Mouse (Mus musculus): Measurements from ENCODE around the gene Gm3285. TPM values are rescaled to one million over a fixed set of nuclear protein-coding genes. Genes with fewer than 3 reads are reported as not detected.

Gene Gm3285
- polyA plus RNA-seq, 1 experiment from 2014 or later: not detected

DNA sequence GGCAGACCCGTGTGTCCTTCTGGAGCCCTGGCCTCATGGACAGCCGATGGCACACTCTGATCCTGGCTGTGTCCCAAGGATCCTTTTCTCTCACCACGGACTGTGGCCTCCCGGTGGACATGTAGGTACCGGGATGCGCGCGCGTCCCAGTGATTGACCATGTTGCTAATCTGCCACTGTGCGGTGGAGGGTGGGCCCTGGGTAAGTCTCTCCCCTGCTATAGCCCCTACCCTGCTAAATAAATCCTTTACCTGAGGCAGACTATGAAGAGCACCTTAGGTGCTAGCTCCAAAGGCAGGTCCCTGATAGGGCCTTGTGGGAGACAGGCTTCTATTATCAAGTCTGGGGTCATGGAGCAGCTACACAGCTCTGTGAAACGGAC is 3.0 kb downstream of the Gm3285 start:
- no peaks in the 10 kb centered on the region for H3K36me3 ChIP-seq (ENCODE audit: control insufficient read depth, insufficient read depth)
- TF ChIP-seq CTCF (IDR thresholded peaks at IDR 0.05; ENCODE audit: low read depth): no peak
- no peaks in the 10 kb centered on the region for H3K27me3 ChIP-seq (replicated peaks; ENCODE audit: control insufficient read depth, insufficient read depth, low read length)
- WGBS: 36% methylated on average over 11 of the region's 11 CpGs
- H3K4me2 ChIP-seq (replicated peaks; ENCODE audit: low read depth): peak overlapping the region; percentile 57
- no peak overlapping the region for H3K9ac ChIP-seq (ENCODE audit: low read depth, low read length)
- no peak for ATAC-seq
- no peaks in the 10 kb centered on the region for H3K9me3 ChIP-seq (ENCODE audit: control insufficient read depth)
- H3K27ac ChIP-seq (ENCODE audit: low read depth, low read length): no peak overlapping the region
- peak overlapping the region; percentile 22 for H3K4me3 ChIP-seq (ENCODE audit: low read depth, low read length)
- no peaks in the 10 kb centered on the region for H3K4me1 ChIP-seq (replicated peaks; ENCODE audit: control insufficient read depth, insufficient read depth, low read length)

DNA sequence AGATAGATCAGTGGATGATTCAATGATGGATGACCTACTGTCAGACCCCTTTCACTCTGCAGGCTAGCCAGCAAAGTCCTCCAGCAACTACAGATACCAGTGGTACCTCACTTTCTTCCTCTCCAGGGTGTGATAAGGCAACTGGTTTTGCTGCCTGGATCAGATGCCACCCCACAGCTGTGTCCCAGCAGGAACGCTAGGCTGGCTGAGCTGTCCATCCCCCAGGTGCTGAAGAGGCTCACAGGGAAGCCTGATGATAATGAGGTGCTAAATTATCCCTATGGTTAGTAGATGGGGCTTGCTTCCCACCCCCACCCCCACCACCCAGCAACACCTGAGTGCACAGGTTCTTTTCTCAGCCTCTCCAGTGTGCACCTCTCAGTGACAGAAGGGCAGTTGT is 5.8 kb downstream of the Gm3285 start:
- Histone ChIP-seq H3K27me3 (replicated peaks; ENCODE audit: control insufficient read depth, insufficient read depth, low read length) (no peaks in the 10 kb centered on the region), H3K4me1 (replicated peaks; ENCODE audit: control insufficient read depth, insufficient read depth, low read length) (no peaks in the 10 kb centered on the region), H3K4me3 (ENCODE audit: low read depth, low read length) (no peak overlapping the region), H3K9me3 (ENCODE audit: control insufficient read depth) (no peaks in the 10 kb centered on the region), H3K9ac (ENCODE audit: low read depth, low read length) (no peak overlapping the region), H3K36me3 (ENCODE audit: control insufficient read depth, insufficient read depth) (no peaks in the 10 kb centered on the region), H3K4me2 (replicated peaks; ENCODE audit: low read depth) (no peak overlapping the region), H3K27ac (ENCODE audit: low read depth, low read length) (no peak overlapping the region)
- ATAC-seq: no peak
- WGBS: 20% methylated on average over 1 of the region's 1 CpGs
- no peak for TF ChIP-seq CTCF (IDR thresholded peaks at IDR 0.05; ENCODE audit: low read depth)

DNA sequence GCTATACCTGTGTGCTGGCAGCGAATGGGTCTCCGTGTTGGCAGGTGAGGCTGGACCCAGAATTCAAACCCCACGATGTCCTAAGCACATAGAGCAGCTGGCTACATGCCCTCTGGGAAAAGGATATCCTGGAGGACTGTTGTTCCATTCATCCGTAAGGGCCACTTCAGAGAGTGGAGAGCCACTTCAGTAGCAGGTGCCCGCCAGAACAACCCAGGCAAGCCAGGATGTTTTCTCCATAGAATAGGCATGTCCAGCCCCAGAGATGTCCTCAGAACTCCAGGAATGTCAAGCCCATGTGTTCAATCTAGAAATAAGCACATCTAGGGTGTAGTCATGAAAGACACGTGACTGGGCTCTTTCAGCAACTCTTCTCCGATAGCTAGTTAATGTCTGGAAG is 7.9 kb downstream of the Gm3285 start:
- H3K36me3 ChIP-seq (ENCODE audit: control insufficient read depth, insufficient read depth): no peaks in the 10 kb centered on the region
- no peaks in the 10 kb centered on the region for H3K27me3 ChIP-seq (replicated peaks; ENCODE audit: control insufficient read depth, insufficient read depth, low read length)
- no peak overlapping the region for H3K4me2 ChIP-seq (replicated peaks; ENCODE audit: low read depth)
- ATAC-seq: no peak
- no peak overlapping the region for H3K4me3 ChIP-seq (ENCODE audit: low read depth, low read length)
- no peaks in the 10 kb centered on the region for H3K4me1 ChIP-seq (replicated peaks; ENCODE audit: control insufficient read depth, insufficient read depth, low read length)
- WGBS: 86% methylated on average over 7 of the region's 7 CpGs
- no peak overlapping the region for H3K9ac ChIP-seq (ENCODE audit: low read depth, low read length)
- H3K9me3 ChIP-seq (ENCODE audit: control insufficient read depth): no peaks in the 10 kb centered on the region
- no peak for TF ChIP-seq CTCF (IDR thresholded peaks at IDR 0.05; ENCODE audit: low read depth)
- no peak overlapping the region for H3K27ac ChIP-seq (ENCODE audit: low read depth, low read length)

DNA sequence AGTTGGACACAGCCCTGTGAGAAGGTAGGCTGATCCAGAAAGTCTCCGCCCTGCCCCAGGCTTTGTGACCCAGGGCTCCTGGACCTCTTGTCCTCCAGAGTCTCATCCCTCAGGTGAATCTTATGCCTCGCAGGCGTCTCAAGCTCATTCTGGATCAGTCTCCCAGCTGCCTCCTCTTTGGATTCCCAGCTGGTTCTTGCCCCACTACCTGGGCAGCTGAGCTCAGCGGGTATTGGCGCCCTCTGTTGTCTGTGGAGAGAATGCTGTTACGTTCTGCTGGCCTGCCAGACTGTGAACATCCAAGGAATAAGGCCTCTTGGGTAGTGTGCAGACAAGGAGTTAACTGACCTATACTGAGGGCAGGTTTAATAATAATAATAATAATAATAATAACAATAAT is 17.2 kb downstream of the Gm3285 start:
- no peaks in the 10 kb centered on the region for H3K9me3 ChIP-seq (ENCODE audit: control insufficient read depth)
- H3K4me1 ChIP-seq (replicated peaks; ENCODE audit: control insufficient read depth, insufficient read depth, low read length): no peaks in the 10 kb centered on the region
- ATAC-seq: no peak
- peak; percentile 67 for TF ChIP-seq CTCF (IDR thresholded peaks at IDR 0.05; ENCODE audit: low read depth)
- WGBS: 65% methylated on average over 6 of the region's 6 CpGs
- H3K27ac ChIP-seq (ENCODE audit: low read depth, low read length): no peak overlapping the region
- H3K4me2 ChIP-seq (replicated peaks; ENCODE audit: low read depth): no peak overlapping the region
- no peaks in the 10 kb centered on the region for H3K27me3 ChIP-seq (replicated peaks; ENCODE audit: control insufficient read depth, insufficient read depth, low read length)
- H3K36me3 ChIP-seq (ENCODE audit: control insufficient read depth, insufficient read depth): no peaks in the 10 kb centered on the region
- H3K4me3 ChIP-seq (ENCODE audit: low read depth, low read length): no peak overlapping the region
- no peak overlapping the region for H3K9ac ChIP-seq (ENCODE audit: low read depth, low read length)

DNA sequence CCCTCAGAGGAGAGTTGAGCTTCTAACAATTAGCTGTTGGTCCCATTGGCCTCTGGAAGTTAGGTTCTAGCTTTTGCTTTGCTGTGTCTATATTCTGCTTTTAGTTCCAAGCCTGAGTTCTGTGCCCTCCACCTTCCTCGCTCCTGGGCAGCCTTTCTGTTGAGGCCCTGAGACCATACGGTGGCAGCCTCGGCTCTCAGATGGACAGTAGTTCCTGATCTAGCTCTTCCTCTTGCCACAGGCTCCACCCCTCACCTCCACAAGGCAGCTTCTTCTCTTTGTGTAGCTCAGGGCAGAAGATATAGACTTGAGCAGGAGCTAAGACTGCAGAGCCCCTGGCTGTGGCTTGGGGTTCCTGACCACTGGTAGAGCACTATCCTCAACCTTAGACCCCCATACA is 18.5 kb downstream of the Gm3285 start:
- no peaks in the 10 kb centered on the region for H3K9me3 ChIP-seq (ENCODE audit: control insufficient read depth)
- H3K4me2 ChIP-seq (replicated peaks; ENCODE audit: low read depth): no peak overlapping the region
- TF ChIP-seq CTCF (IDR thresholded peaks at IDR 0.05; ENCODE audit: low read depth): no peak; the same call in 1 of the 2 replicates
- no peak overlapping the region for H3K27ac ChIP-seq (ENCODE audit: low read depth, low read length)
- no peaks in the 10 kb centered on the region for H3K4me1 ChIP-seq (replicated peaks; ENCODE audit: control insufficient read depth, insufficient read depth, low read length)
- ATAC-seq: no peak
- no peaks in the 10 kb centered on the region for H3K36me3 ChIP-seq (ENCODE audit: control insufficient read depth, insufficient read depth)
- no peaks in the 10 kb centered on the region for H3K27me3 ChIP-seq (replicated peaks; ENCODE audit: control insufficient read depth, insufficient read depth, low read length)
- H3K4me3 ChIP-seq (ENCODE audit: low read depth, low read length): no peak overlapping the region
- H3K9ac ChIP-seq (ENCODE audit: low read depth, low read length): no peak overlapping the region
- 62% methylated on average over 3 of the region's 3 CpGs for WGBS

DNA sequence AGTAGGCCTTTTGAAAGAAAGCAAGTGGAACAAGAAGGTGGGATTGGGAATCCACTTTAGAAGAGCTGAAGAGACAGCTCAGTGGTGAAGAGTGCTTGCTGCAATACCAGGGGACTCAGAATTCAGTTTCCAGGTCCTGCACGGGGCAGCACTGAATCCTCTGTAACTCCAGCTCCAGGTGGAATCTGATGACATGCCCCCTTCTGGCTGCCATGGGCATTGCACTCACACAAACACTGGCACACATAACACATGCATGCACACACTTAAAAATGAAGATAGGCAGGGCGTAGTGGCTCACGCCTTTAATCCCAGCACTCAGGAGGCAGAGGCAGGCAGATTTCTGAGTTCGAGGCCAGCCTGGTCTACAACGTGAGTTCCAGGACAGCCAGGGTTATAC is 20.8 kb downstream of the Gm3285 start:
- no peak for ATAC-seq
- Histone ChIP-seq H3K4me1 (replicated peaks; ENCODE audit: control insufficient read depth, insufficient read depth, low read length) (no peaks in the 10 kb centered on the region), H3K9me3 (ENCODE audit: control insufficient read depth) (no peaks in the 10 kb centered on the region), H3K36me3 (ENCODE audit: control insufficient read depth, insufficient read depth) (no peaks in the 10 kb centered on the region), H3K4me3 (ENCODE audit: low read depth, low read length) (no peak overlapping the region), H3K4me2 (replicated peaks; ENCODE audit: low read depth) (no peak overlapping the region), H3K9ac (ENCODE audit: low read depth, low read length) (no peak overlapping the region), H3K27ac (ENCODE audit: low read depth, low read length) (no peak overlapping the region), H3K27me3 (replicated peaks; ENCODE audit: control insufficient read depth, insufficient read depth, low read length) (no peaks in the 10 kb centered on the region)
- 84% methylated on average over 5 of the region's 5 CpGs for WGBS
- TF ChIP-seq CTCF (IDR thresholded peaks at IDR 0.05; ENCODE audit: low read depth): peak; percentile 38

Data from intestine, postnatal 0 days (tissue).